Mouse (Mus musculus) heart, postnatal 0 days (tissue): ENCODE results near the gene Med13.

Experiments
- CTCF ChIP-seq: IDR thresholded peaks from 2 replicates; pipeline ENCODE4 v1.5.1; 2016; ENCODE audit warnings: antibody characterized with exemption, control low read depth, low read depth
- EP300 ChIP-seq: IDR thresholded peaks from 2 replicates; pipeline ENCODE4 v1.6.1; 2016; ENCODE audit warnings: antibody characterized with exemption, low read depth

DNA sequence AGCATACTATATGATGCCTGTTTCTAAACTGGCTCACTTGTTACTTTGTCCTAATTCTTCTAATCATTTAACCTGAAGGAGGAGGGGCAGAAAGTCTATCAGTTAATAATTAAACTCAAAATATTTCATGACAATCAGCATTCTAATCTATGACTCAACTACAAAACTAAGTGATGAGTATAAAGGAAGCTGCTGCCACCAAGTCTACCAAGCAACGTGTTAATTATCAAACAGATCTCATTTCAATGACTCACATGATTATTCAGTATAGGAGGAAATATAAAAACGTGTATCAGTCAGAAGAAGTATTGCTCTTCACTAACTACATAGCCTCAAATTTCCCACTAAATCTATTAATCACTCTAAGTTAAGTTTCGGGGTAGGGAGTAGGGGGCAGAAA is 10.9 kb downstream of the Med13 start:
- TF ChIP-seq CTCF = no peak
- no peak for TF ChIP-seq EP300
